Mouse (Mus musculus) liver, adult 2 months (tissue): ENCODE measurements around the gene Uggt1.

Experiments
- CTCF ChIP-seq: fragments of 200-500 bp; IDR thresholded peaks from 2 replicates; pipeline ENCODE4 v1.5.1; 2011; ENCODE audit warnings: low read depth, low read length, control low read depth
- POLR2A ChIP-seq: fragments of 200-500 bp; IDR thresholded peaks from 2 replicates; pipeline ENCODE4 v1.6.1; 2011; ENCODE audit warnings: low read length, control low read depth; ENCODE audit not compliant: insufficient read depth; ENCODE audit errors: extremely low read depth

DNA sequence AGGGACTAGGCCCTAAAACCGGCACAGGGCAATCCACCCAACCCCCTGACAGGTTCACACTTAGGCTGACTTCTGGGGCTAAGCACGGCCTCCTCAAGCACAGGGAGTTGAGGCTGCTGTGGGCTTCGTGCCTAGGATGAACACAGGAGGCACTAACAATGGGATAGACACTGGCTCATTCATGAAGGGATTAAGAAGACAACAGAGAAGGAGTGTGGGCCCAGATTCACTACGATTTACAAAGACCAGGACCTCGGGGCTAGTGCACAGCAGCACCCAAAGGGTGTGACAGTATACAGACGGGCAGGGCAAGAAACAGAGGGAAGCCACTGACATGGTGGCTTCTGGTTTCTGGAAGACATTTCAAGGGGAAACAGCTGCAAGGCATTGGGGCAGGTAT lies 4.3 kb downstream of the Uggt1 start:
- no peak for TF ChIP-seq CTCF
- TF ChIP-seq POLR2A = no peak
